Mouse (Mus musculus): ENCODE measurements around the gene Ppm1g. TPM values are rescaled to one million over a fixed set of nuclear protein-coding genes. Genes with fewer than 3 reads are reported as not detected.

Gene Ppm1g
- polyA plus RNA-seq, 1 experiment from 2014 or later: 56.9 TPM

GRCm38 (mm10) chr5:31192045-31192938 lies 28.2 kb downstream of the Ppm1g start:
- peak; percentile 77 for ATAC-seq
- H3K4me1 ChIP-seq (ENCODE audit: insufficient read depth): peaks cover 17% of the 10 kb centered on the region
- H3K4me2 ChIP-seq (ENCODE audit: low read depth, low read length): peak overlapping the region; percentile 86
- peak overlapping the region; percentile 94 for H3K27ac ChIP-seq (ENCODE audit: low read depth)
- no peaks in the 10 kb centered on the region for H3K9me3 ChIP-seq (ENCODE audit: low read length)
- TF ChIP-seq CTCF (IDR thresholded peaks at IDR 0.05; ENCODE audit: low read depth): no peak
- TF ChIP-seq EP300 (IDR thresholded peaks at IDR 0.05; ENCODE audit: low read depth): no peak
- 9% methylated on average over 42 of the region's 42 CpGs for WGBS (ENCODE audit: insufficient replicate concordance)
- H3K4me3 ChIP-seq (ENCODE audit: low read depth, low read length): peak overlapping the region; percentile 74
- peaks cover 56% of the 10 kb centered on the region for H3K36me3 ChIP-seq (replicated peaks; ENCODE audit: insufficient read depth, low read length)
- H3K9ac ChIP-seq (replicated peaks): peak overlapping the region; percentile 89
- H3K27me3 ChIP-seq (ENCODE audit: insufficient read depth, low read length): no peaks in the 10 kb centered on the region
- DNase-seq: peak; percentile 90

- TF ChIP-seq CTCF (IDR thresholded peaks at IDR 0.05; ENCODE audit: low read depth) (no peak), EP300 (IDR thresholded peaks at IDR 0.05; ENCODE audit: low read depth) (no peak)
- ATAC-seq: no peak
Observed at GRCm38 (mm10) chr5:31190201-31190600, 30.3 kb downstream of the Ppm1g start.

GRCm38 (mm10) chr5:31188223-31188840 lies 32.2 kb downstream of the Ppm1g start:
- H3K27ac ChIP-seq (ENCODE audit: low read depth): no peak overlapping the region
- H3K36me3 ChIP-seq (replicated peaks; ENCODE audit: insufficient read depth, low read length): peaks cover 31% of the 10 kb centered on the region
- 75% methylated on average over 4 of the region's 4 CpGs for WGBS (ENCODE audit: insufficient replicate concordance)
- H3K4me3 ChIP-seq (ENCODE audit: low read depth, low read length): no peak overlapping the region
- H3K9me3 ChIP-seq (ENCODE audit: low read length): no peaks in the 10 kb centered on the region
- no peaks in the 10 kb centered on the region for H3K27me3 ChIP-seq (ENCODE audit: insufficient read depth, low read length)
- no peak for DNase-seq
- no peak for ATAC-seq
- H3K4me1 ChIP-seq (ENCODE audit: insufficient read depth): peaks cover 7% of the 10 kb centered on the region; the same call in 1 of the 2 replicates
- H3K9ac ChIP-seq (replicated peaks): no peak overlapping the region
- no peak overlapping the region for H3K4me2 ChIP-seq (ENCODE audit: low read depth, low read length)
- TF ChIP-seq EP300 (IDR thresholded peaks at IDR 0.05; ENCODE audit: low read depth) (no peak), CTCF (IDR thresholded peaks at IDR 0.05; ENCODE audit: low read depth) (peak; percentile 73)

More at GRCm38 (mm10) chr5:31190201-31190600, 30.3 kb downstream of the Ppm1g start:
- Histone ChIP-seq H3K9ac (replicated peaks) (no peak overlapping the region), H3K9me3 (ENCODE audit: low read length) (no peaks in the 10 kb centered on the region), H3K4me3 (ENCODE audit: low read depth, low read length) (no peak overlapping the region), H3K36me3 (replicated peaks; ENCODE audit: insufficient read depth, low read length) (peaks cover 39% of the 10 kb centered on the region), H3K27me3 (ENCODE audit: insufficient read depth, low read length) (no peaks in the 10 kb centered on the region), H3K4me1 (ENCODE audit: insufficient read depth) (peaks cover 16% of the 10 kb centered on the region), H3K4me2 (ENCODE audit: low read depth, low read length) (no peak overlapping the region), H3K27ac (ENCODE audit: low read depth) (no peak overlapping the region)
- 87% methylated on average over 9 of the region's 9 CpGs for whole genome bisulfite sequencing (ENCODE audit: insufficient replicate concordance)
- DNase-seq: no peak

- no peak for DNase-seq
- no peak for ATAC-seq
- Histone ChIP-seq H3K4me3 (ENCODE audit: low read depth, low read length) (no peak overlapping the region), H3K27me3 (ENCODE audit: insufficient read depth, low read length) (no peaks in the 10 kb centered on the region), H3K36me3 (replicated peaks; ENCODE audit: insufficient read depth, low read length) (peaks cover 13% of the 10 kb centered on the region), H3K27ac (ENCODE audit: low read depth) (peak overlapping the region; percentile 23; the same call in 1 of the 2 replicates), H3K4me1 (ENCODE audit: insufficient read depth) (peaks cover 9% of the 10 kb centered on the region), H3K4me2 (ENCODE audit: low read depth, low read length) (peak overlapping the region; percentile 9; the same call in 1 of the 2 replicates), H3K9ac (replicated peaks) (no peak overlapping the region), H3K9me3 (ENCODE audit: low read length) (no peaks in the 10 kb centered on the region)
- TF ChIP-seq CTCF (IDR thresholded peaks at IDR 0.05; ENCODE audit: low read depth): no peak
- TF ChIP-seq EP300 (IDR thresholded peaks at IDR 0.05; ENCODE audit: low read depth): peak; percentile 62; the same call in 1 of the 2 replicates
- WGBS (ENCODE audit: insufficient replicate concordance): 39% methylated on average over 4 of the region's 4 CpGs
Observed at GRCm38 (mm10) chr5:31183678-31184077, 36.8 kb downstream of the Ppm1g start.

GRCm38 (mm10) chr5:31181183-31181770 lies 39.2 kb downstream of the Ppm1g start:
- no peak overlapping the region for H3K4me3 ChIP-seq (ENCODE audit: low read depth, low read length)
- no peaks in the 10 kb centered on the region for H3K27me3 ChIP-seq (ENCODE audit: insufficient read depth, low read length)

More at GRCm38 (mm10) chr5:31181183-31181770, 39.2 kb downstream of the Ppm1g start:
- peaks cover 14% of the 10 kb centered on the region for H3K4me1 ChIP-seq (ENCODE audit: insufficient read depth)
- peak overlapping the region; percentile 80; the same call in 1 of the 2 replicates for H3K4me2 ChIP-seq (ENCODE audit: low read depth, low read length)
- TF ChIP-seq CTCF (IDR thresholded peaks at IDR 0.05; ENCODE audit: low read depth) (no peak), EP300 (IDR thresholded peaks at IDR 0.05; ENCODE audit: low read depth) (no peak)
- H3K27ac ChIP-seq (ENCODE audit: low read depth): no peak overlapping the region
- no peaks in the 10 kb centered on the region for H3K9me3 ChIP-seq (ENCODE audit: low read length)
- 87% methylated on average over 9 of the region's 9 CpGs for WGBS (ENCODE audit: insufficient replicate concordance)
- H3K9ac ChIP-seq (replicated peaks): no peak overlapping the region
- DNase-seq (no peak), ATAC-seq (no peak)
- 0 out of 2 replicates have a peak, but pooled peaks cover 4% of the 10 kb centered on the region for H3K36me3 ChIP-seq (replicated peaks; ENCODE audit: insufficient read depth, low read length)

All from liver, postnatal 0 days (tissue).